ENCODE assay signal across 19 mouse cellular contexts in genomic region chr7:109275151-109275550, GRCm38 (mm10).
DNase-seq lines count a peak whose midpoint lies in the region; ATAC-seq and TF ChIP-seq lines count a peak whose summit lies in the region.
"Had no signal": no experiment of that assay in that cellular context is flagged by ENCODE, and none has a peak within 500 bp of the region (broad histone marks: within the 10 kb centered on the region; RNA-seq: fewer than 3 reads in every experiment).

No protein-coding gene starts in this region.

- H3K4me1 ChIP-seq in forebrain, embryonic 16.5 days (replicated peaks; ENCODE audit: control insufficient read depth, insufficient read depth, low read length) = 0 out of 2 replicates have a peak, but pooled peaks cover 3% of the 10 kb centered on the region
- peaks cover 7% of the 10 kb centered on the region; the same call in 1 of the 2 replicates for H3K4me1 ChIP-seq in forebrain, embryonic 14.5 days (ENCODE audit: control insufficient read depth, insufficient read depth, low read length)
- H3K4me1 ChIP-seq in midbrain, postnatal 0 days (ENCODE audit: insufficient read depth, low read length) = no peaks in the 10 kb centered on the region
- no peaks in the 10 kb centered on the region for H3K4me1 ChIP-seq in midbrain, embryonic 11.5 days (ENCODE audit: control insufficient read depth, insufficient read depth, low read length)
- peaks cover 28% of the 10 kb centered on the region for H3K4me1 ChIP-seq in limb, embryonic 10.5 days
- H3K4me1 ChIP-seq in stomach, postnatal 0 days (replicated peaks; ENCODE audit: control insufficient read depth, insufficient read depth) = no peaks in the 10 kb centered on the region
- H3K4me1 ChIP-seq: heart, embryonic 15.5 days had no signal

- no peaks in the 10 kb centered on the region for H3K36me3 ChIP-seq in forebrain, embryonic 16.5 days (ENCODE audit: control insufficient read depth, insufficient read depth)
- no peaks in the 10 kb centered on the region for H3K36me3 ChIP-seq in forebrain, embryonic 14.5 days (ENCODE audit: control insufficient read depth, insufficient read depth, low read length)
- H3K36me3 ChIP-seq in midbrain, postnatal 0 days (ENCODE audit: insufficient read depth, low read length) = no peaks in the 10 kb centered on the region
- no peaks in the 10 kb centered on the region for H3K36me3 ChIP-seq in midbrain, embryonic 11.5 days (ENCODE audit: control insufficient read depth, insufficient read depth, low read length)
- H3K36me3 ChIP-seq in limb, embryonic 10.5 days = no peaks in the 10 kb centered on the region
- H3K36me3 ChIP-seq in stomach, postnatal 0 days (ENCODE audit: control insufficient read depth, insufficient read depth, low read length) = no peaks in the 10 kb centered on the region
- H3K36me3 ChIP-seq: heart, embryonic 15.5 days; hindbrain, embryonic 10.5 days had no signal

- no peak for TF ChIP-seq EP300 in stomach, postnatal 0 days (optimal IDR thresholded peaks at IDR 0.05)

- no peak for TF ChIP-seq CTCF in midbrain, postnatal 0 days (IDR thresholded peaks at IDR 0.05)
- no peak for TF ChIP-seq CTCF in stomach, postnatal 0 days (IDR thresholded peaks at IDR 0.05; ENCODE audit: low read depth)

- WGBS in forebrain, embryonic 16.5 days = 39% methylated on average over 3 of the region's 3 CpGs
- 41% methylated on average over 3 of the region's 3 CpGs for WGBS in forebrain, embryonic 14.5 days
- WGBS in midbrain, postnatal 0 days = 65% methylated on average over 3 of the region's 3 CpGs
- WGBS in midbrain, embryonic 11.5 days = 82% methylated on average over 3 of the region's 3 CpGs
- WGBS in limb, embryonic 10.5 days = 87% methylated on average over 3 of the region's 3 CpGs
- WGBS in stomach, postnatal 0 days = 75% methylated on average over 3 of the region's 3 CpGs

- DNase-seq in forebrain, embryonic 14.5 days (ENCODE audit: low spot score) = no peak
- no peak for DNase-seq in midbrain, postnatal 0 days (ENCODE audit: low spot score)
- DNase-seq in midbrain, embryonic 11.5 days (ENCODE audit: low spot score, missing footprints) = no peak
- DNase-seq in limb, embryonic 10.5 days (ENCODE audit: low spot score) = peak; percentile 28
- DNase-seq in stomach, postnatal 0 days (ENCODE audit: low spot score) = peak; percentile 7
- DNase-seq: adrenal gland, postnatal 14 days; cerebellum, adult 11-12 months; cerebellum, adult 9-10 months; cerebellum, postnatal 25 days; forebrain, postnatal 0 days; gastrocnemius, adult 2 months; gastrocnemius, postnatal 25 days; heart, postnatal 14 days had no signal

- H3K4me2 ChIP-seq in forebrain, embryonic 16.5 days (ENCODE audit: low read length) = no peak overlapping the region
- H3K4me2 ChIP-seq in forebrain, embryonic 14.5 days (ENCODE audit: low read length) = no peak overlapping the region
- no peak overlapping the region for H3K4me2 ChIP-seq in midbrain, postnatal 0 days (ENCODE audit: low read depth, low read length, poor library complexity, severe bottlenecking)
- no peak overlapping the region for H3K4me2 ChIP-seq in midbrain, embryonic 11.5 days
- H3K4me2 ChIP-seq in stomach, postnatal 0 days (replicated peaks; ENCODE audit: low read depth) = no peak overlapping the region
- H3K4me2 ChIP-seq: heart, embryonic 15.5 days; hindbrain, embryonic 14.5 days had no signal

- H3K27me3 ChIP-seq in forebrain, embryonic 16.5 days (replicated peaks; ENCODE audit: control insufficient read depth, insufficient read depth, low read length) = no peaks in the 10 kb centered on the region
- H3K27me3 ChIP-seq in forebrain, embryonic 14.5 days (replicated peaks; ENCODE audit: control insufficient read depth, insufficient read depth, low read length) = no peaks in the 10 kb centered on the region
- no peaks in the 10 kb centered on the region for H3K27me3 ChIP-seq in midbrain, postnatal 0 days (ENCODE audit: insufficient read depth, low read length)
- no peaks in the 10 kb centered on the region for H3K27me3 ChIP-seq in midbrain, embryonic 11.5 days (ENCODE audit: control insufficient read depth, insufficient read depth, low read length)
- no peaks in the 10 kb centered on the region for H3K27me3 ChIP-seq in limb, embryonic 10.5 days (ENCODE audit: low read depth, poor library complexity, severe bottlenecking)
- H3K27me3 ChIP-seq in stomach, postnatal 0 days (ENCODE audit: control insufficient read depth, insufficient read depth, low read length) = no peaks in the 10 kb centered on the region
- H3K27me3 ChIP-seq: Patski had no signal

- no peak overlapping the region for H3K4me3 ChIP-seq in forebrain, embryonic 16.5 days (replicated peaks; ENCODE audit: low read length)
- H3K4me3 ChIP-seq in forebrain, embryonic 14.5 days (ENCODE audit: low read depth, low read length) = no peak overlapping the region
- no peak overlapping the region for H3K4me3 ChIP-seq in midbrain, postnatal 0 days (ENCODE audit: low read depth, low read length)
- no peak overlapping the region for H3K4me3 ChIP-seq in midbrain, embryonic 11.5 days (ENCODE audit: low read depth, low read length)
- no peak overlapping the region for H3K4me3 ChIP-seq in limb, embryonic 10.5 days
- no peak overlapping the region for H3K4me3 ChIP-seq in stomach, postnatal 0 days (ENCODE audit: low read depth, low read length)
- H3K4me3 ChIP-seq: gastrocnemius, adult 2 months; heart, embryonic 15.5 days; hindbrain, embryonic 10.5 days had no signal

- H3K9me3 ChIP-seq in forebrain, embryonic 16.5 days (ENCODE audit: control insufficient read depth, low read length) = no peaks in the 10 kb centered on the region
- no peaks in the 10 kb centered on the region for H3K9me3 ChIP-seq in forebrain, embryonic 14.5 days (replicated peaks; ENCODE audit: control insufficient read depth, low read length)
- no peaks in the 10 kb centered on the region for H3K9me3 ChIP-seq in midbrain, postnatal 0 days (ENCODE audit: low read length)
- H3K9me3 ChIP-seq in midbrain, embryonic 11.5 days (ENCODE audit: control insufficient read depth, low read length) = no peaks in the 10 kb centered on the region
- H3K9me3 ChIP-seq in limb, embryonic 10.5 days (replicated peaks) = no peaks in the 10 kb centered on the region
- no peaks in the 10 kb centered on the region for H3K9me3 ChIP-seq in stomach, postnatal 0 days (ENCODE audit: control insufficient read depth, low read length)
- H3K9me3 ChIP-seq: heart, embryonic 15.5 days; hindbrain, embryonic 10.5 days had no signal

- no peak overlapping the region for H3K9ac ChIP-seq in forebrain, embryonic 16.5 days (replicated peaks; ENCODE audit: low read depth, low read length)
- H3K9ac ChIP-seq in forebrain, embryonic 14.5 days (ENCODE audit: low read length) = no peak overlapping the region
- H3K9ac ChIP-seq in midbrain, postnatal 0 days (replicated peaks; ENCODE audit: low read length, poor library complexity, severe bottlenecking) = no peak overlapping the region
- H3K9ac ChIP-seq in midbrain, embryonic 11.5 days (ENCODE audit: low read length) = no peak overlapping the region
- H3K9ac ChIP-seq in stomach, postnatal 0 days (ENCODE audit: low read length) = no peak overlapping the region
- H3K9ac ChIP-seq: forebrain, postnatal 0 days; heart, embryonic 15.5 days; hindbrain, embryonic 14.5 days had no signal

- ATAC-seq in forebrain, embryonic 16.5 days = peak; percentile 41; the same call in 1 of the 2 replicates
- no peak for ATAC-seq in forebrain, embryonic 14.5 days
- no peak for ATAC-seq in midbrain, postnatal 0 days (ENCODE audit: low FRiP score)
- ATAC-seq in midbrain, embryonic 11.5 days (ENCODE audit: low FRiP score) = no peak
- no peak for ATAC-seq in stomach, postnatal 0 days (ENCODE audit: low FRiP score, low TSS enrichment)
- ATAC-seq: activated CD4-positive, CD25-positive, alpha-beta regulatory T cell, adult 4 months; forebrain, postnatal 0 days; Patski had no signal

- no peak overlapping the region for H3K27ac ChIP-seq in forebrain, embryonic 16.5 days (ENCODE audit: low read length)
- H3K27ac ChIP-seq in forebrain, embryonic 14.5 days (ENCODE audit: low read depth, low read length) = no peak overlapping the region
- peak overlapping the region; percentile 12; the same call in 1 of the 2 replicates for H3K27ac ChIP-seq in midbrain, postnatal 0 days (ENCODE audit: low read depth, low read length)
- no peak overlapping the region for H3K27ac ChIP-seq in midbrain, embryonic 11.5 days (ENCODE audit: low read depth, low read length)
- H3K27ac ChIP-seq in limb, embryonic 10.5 days = no peak overlapping the region
- no peak overlapping the region for H3K27ac ChIP-seq in stomach, postnatal 0 days (replicated peaks)
- H3K27ac ChIP-seq: gastrocnemius, adult 2 months; heart, embryonic 15.5 days; hindbrain, embryonic 14.5 days had no signal

Comparison
In these comparisons a context has a peak if more than half of its experiments do, and no peak if none do; other contexts are left out.
1. DNase-seq: peak in limb, embryonic 10.5 days (single experiment) and stomach, postnatal 0 days (single experiment); none in forebrain, embryonic 14.5 days (single experiment), midbrain, postnatal 0 days (single experiment) and midbrain, embryonic 11.5 days (single experiment).